Mouse (Mus musculus): ENCODE measurements at regions not wholly inside any gene's neighbourhood (a gene's known extent, or its start where the extent isn't known, plus 50 kb on each side); places are given as distances from the start of the nearest gene placed in this dataset.

DNA sequence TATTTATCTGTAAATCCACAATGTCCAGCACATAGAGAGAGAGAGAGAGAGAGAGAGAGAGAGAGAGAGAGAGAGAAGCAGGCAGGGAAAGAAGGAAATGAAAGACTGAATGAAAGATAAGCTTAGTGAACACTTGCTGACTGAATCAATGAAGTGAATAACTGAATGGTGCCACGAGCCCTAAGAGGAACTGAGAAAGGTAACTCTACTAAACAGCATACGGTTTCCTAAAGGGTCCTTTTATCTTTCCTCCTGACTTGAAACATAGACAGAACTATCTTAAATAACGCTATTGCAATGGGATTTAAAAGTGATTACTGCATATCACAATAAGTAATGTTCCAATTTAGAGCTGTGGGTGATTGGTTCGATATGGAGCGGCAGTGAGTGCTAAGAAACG is 121.0 kb downstream of the Rbm26 start:
- H3K9ac ChIP-seq (ENCODE audit: low read depth, low read length), result no peak overlapping the region
- no peak overlapping the region for H3K4me3 ChIP-seq (ENCODE audit: low read depth, low read length)
- DNase-seq (ENCODE audit: low spot score), result no peak
- 80% methylated on average over 6 of the region's 6 CpGs for WGBS
- no peak overlapping the region for H3K4me2 ChIP-seq (ENCODE audit: low read depth, low read length)
- no peaks in the 10 kb centered on the region for H3K27me3 ChIP-seq (replicated peaks; ENCODE audit: control insufficient read depth, insufficient read depth, low read length)
- ATAC-seq (ENCODE audit: low read depth), result no peak
- H3K27ac ChIP-seq (replicated peaks; ENCODE audit: low read depth, low read length), result no peak overlapping the region
- H3K4me1 ChIP-seq (ENCODE audit: control insufficient read depth, insufficient read depth, low read length), result no peaks in the 10 kb centered on the region
- 0 out of 2 replicates have a peak, but pooled peaks cover 3% of the 10 kb centered on the region for H3K9me3 ChIP-seq (ENCODE audit: control insufficient read depth, low read length)
- H3K36me3 ChIP-seq (ENCODE audit: control insufficient read depth, insufficient read depth, low read length), result no peaks in the 10 kb centered on the region

DNA sequence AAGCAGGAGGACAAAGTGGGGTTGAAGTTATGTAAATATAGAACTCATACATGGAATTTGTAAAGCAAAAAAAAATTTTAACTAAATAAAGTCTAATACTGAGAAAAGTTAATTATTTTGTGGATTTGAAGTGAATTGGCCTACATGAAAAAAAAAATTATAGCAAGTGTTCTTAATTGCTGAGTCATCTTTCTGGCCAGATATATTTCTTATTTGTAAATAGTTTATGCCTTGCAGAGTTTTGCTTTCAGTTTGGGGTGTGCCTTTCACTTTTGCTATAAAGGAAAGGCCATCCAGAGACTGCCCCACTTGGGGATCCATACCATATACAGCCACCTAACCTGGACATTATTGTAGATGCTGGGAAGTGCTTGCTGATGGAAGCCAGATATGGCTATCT is 138.3 kb downstream of the Rbm26 start:
- Histone ChIP-seq H3K9ac (ENCODE audit: low read depth, low read length) (no peak overlapping the region), H3K4me1 (ENCODE audit: control insufficient read depth, insufficient read depth, low read length) (no peaks in the 10 kb centered on the region), H3K4me2 (ENCODE audit: low read depth, low read length) (no peak overlapping the region), H3K36me3 (ENCODE audit: control insufficient read depth, insufficient read depth, low read length) (no peaks in the 10 kb centered on the region), H3K4me3 (ENCODE audit: low read depth, low read length) (no peak overlapping the region), H3K27ac (replicated peaks; ENCODE audit: low read depth, low read length) (no peak overlapping the region), H3K27me3 (replicated peaks; ENCODE audit: control insufficient read depth, insufficient read depth, low read length) (no peaks in the 10 kb centered on the region), H3K9me3 (ENCODE audit: control insufficient read depth, low read length) (no peaks in the 10 kb centered on the region)
- no peak for DNase-seq (ENCODE audit: low spot score)
- no peak for ATAC-seq (ENCODE audit: low read depth)

DNA sequence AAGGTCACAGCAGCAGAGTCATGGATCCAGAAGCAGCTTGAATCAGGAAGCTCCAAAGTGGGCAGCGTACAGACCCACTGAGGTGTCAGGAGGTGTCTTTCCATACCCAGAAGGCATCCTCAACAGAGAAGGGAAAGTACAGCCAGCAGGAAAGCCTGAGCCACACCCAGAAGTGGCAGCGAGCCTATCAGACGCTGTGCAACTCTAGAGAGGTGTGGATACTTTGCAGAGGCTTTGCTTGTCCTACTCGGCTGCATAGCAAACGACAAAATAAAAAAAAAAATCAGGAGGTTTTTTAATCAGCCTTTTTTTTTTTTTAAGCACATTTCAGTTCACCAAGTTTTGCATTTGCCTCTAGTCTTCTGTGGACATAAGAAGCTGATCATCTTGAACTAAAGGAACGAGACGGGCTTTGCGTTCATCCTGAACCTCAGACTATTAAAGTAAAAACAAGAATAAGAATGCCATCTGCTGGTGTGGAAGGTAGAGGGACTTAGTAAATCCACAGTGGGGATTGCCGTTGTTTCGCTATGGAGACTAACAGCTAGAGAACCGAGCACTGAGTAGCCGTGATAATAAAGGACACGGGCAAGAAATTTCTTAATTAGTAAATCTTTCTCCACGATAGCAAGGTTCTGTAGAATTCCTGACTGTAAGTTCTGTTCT is 142.3 kb downstream of the Rbm26 start:
- no peaks in the 10 kb centered on the region for H3K36me3 ChIP-seq (ENCODE audit: control insufficient read depth, insufficient read depth, low read length)
- no peaks in the 10 kb centered on the region for H3K9me3 ChIP-seq (ENCODE audit: control insufficient read depth, low read length)
- no peak overlapping the region for H3K9ac ChIP-seq (ENCODE audit: low read depth, low read length)
- H3K27me3 ChIP-seq (replicated peaks; ENCODE audit: control insufficient read depth, insufficient read depth, low read length), result no peaks in the 10 kb centered on the region
- 0 out of 2 replicates have a peak overlapping the region, but pooled peaks have one; percentile 0 for H3K4me3 ChIP-seq (ENCODE audit: low read depth, low read length)
- H3K27ac ChIP-seq (replicated peaks; ENCODE audit: low read depth, low read length), result no peak overlapping the region
- peak; percentile 55 for DNase-seq (ENCODE audit: low spot score)
- peak overlapping the region; percentile 49 for H3K4me2 ChIP-seq (ENCODE audit: low read depth, low read length)
- no peaks in the 10 kb centered on the region for H3K4me1 ChIP-seq (ENCODE audit: control insufficient read depth, insufficient read depth, low read length)
- ATAC-seq (ENCODE audit: low read depth), result peak; percentile 74; the same call in 1 of the 2 replicates
- 37% methylated on average over 14 of the region's 14 CpGs for WGBS

DNA sequence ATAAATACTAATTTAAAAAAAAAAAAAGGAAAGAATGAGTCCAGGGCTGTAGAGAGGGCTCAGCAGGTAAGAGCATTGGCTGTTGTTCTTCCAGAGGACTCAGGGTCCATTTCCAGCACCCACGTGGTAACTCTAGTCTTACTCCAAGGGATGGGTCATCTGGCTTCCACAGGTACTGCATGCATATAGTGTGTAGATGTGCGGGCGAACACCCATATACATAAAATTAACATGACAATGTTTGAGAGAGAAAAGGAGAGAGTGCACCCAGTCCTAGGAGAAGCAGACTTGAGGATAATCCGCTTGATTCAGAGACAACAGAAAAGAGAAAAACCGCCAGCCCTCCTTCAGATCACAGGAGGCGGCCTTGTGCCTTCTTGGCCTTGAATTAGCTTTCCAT is 157.2 kb downstream of the Rbm26 start:
- no peak overlapping the region for H3K4me3 ChIP-seq (ENCODE audit: low read depth, low read length)
- no peak overlapping the region for H3K4me2 ChIP-seq (ENCODE audit: low read depth, low read length)
- no peaks in the 10 kb centered on the region for H3K9me3 ChIP-seq (ENCODE audit: control insufficient read depth, low read length)
- H3K9ac ChIP-seq (ENCODE audit: low read depth, low read length), result no peak overlapping the region
- 0 out of 2 replicates have a peak, but pooled peaks cover 2% of the 10 kb centered on the region for H3K4me1 ChIP-seq (ENCODE audit: control insufficient read depth, insufficient read depth, low read length)
- ATAC-seq (ENCODE audit: low read depth) (no peak), DNase-seq (ENCODE audit: low spot score) (no peak)
- WGBS, result 71% methylated on average over 6 of the region's 6 CpGs
- H3K27me3 ChIP-seq (replicated peaks; ENCODE audit: control insufficient read depth, insufficient read depth, low read length), result no peaks in the 10 kb centered on the region
- H3K36me3 ChIP-seq (ENCODE audit: control insufficient read depth, insufficient read depth, low read length), result no peaks in the 10 kb centered on the region
- H3K27ac ChIP-seq (replicated peaks; ENCODE audit: low read depth, low read length), result no peak overlapping the region

DNA sequence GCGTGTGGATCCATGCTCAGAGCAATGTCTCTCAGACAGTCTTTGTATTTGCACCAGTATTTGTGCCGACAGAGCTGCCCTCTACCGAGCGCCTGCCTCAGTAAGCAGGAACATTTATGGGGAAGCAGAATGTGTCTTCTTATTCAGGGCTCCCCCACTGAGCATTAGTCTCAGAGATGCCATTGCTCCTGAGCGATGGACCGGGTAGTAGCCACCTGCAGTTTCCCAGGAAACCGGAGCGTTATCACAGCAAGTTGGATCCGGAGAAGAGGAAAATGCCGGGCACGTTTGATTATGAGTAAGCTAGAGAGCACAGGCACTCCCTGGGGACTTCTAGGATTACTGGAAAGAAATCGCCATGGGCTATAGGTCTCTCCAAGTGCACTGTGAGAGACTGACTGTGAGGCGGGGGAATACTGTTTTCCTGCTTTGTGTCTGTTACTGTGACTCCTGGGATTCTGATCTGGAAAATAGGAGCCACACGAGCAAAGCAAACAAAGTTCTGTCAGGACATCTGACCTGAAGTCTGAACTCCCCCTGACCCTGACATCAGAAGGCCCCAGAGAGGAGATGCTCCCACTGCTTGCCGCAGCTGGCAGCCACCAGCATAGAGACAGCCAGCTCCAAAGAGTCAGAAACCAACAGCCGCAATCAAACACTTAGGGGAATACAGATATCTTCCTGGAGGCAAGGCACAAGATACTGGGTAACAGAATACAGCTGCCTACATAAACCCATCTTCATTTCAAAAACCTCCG is 160.9 kb downstream of the Rbm26 start:
- DNase-seq (ENCODE audit: low spot score) (peak; percentile 53), ATAC-seq (ENCODE audit: low read depth) (peak; percentile 83)
- 31% methylated on average over 17 of the region's 17 CpGs for whole genome bisulfite sequencing
- Histone ChIP-seq H3K36me3 (ENCODE audit: control insufficient read depth, insufficient read depth, low read length) (no peaks in the 10 kb centered on the region), H3K4me1 (ENCODE audit: control insufficient read depth, insufficient read depth, low read length) (no peaks in the 10 kb centered on the region), H3K27ac (replicated peaks; ENCODE audit: low read depth, low read length) (no peak overlapping the region), H3K27me3 (replicated peaks; ENCODE audit: control insufficient read depth, insufficient read depth, low read length) (no peaks in the 10 kb centered on the region), H3K4me3 (ENCODE audit: low read depth, low read length) (no peak overlapping the region), H3K4me2 (ENCODE audit: low read depth, low read length) (no peak overlapping the region), H3K9me3 (ENCODE audit: control insufficient read depth, low read length) (no peaks in the 10 kb centered on the region), H3K9ac (ENCODE audit: low read depth, low read length) (no peak overlapping the region)

DNA sequence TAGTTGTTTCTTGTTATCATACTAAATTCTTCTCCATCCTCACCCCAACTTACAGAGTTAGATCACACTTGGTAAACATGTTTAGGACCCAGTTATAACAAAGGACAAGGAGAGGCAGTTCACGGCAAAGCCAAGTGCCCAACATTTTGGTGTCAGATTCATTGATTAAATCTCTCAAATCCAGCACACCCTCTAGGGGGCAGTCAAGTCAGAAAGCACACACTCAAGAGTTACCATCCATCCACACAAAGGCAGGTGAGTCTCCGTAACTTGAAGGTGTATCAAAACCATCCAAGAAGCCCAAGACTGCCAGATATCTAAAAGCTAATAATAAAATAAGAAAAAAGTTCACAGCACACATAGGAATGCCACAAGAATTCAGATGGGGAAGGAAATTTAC is 161.8 kb downstream of the Rbm26 start:
- no peaks in the 10 kb centered on the region for H3K36me3 ChIP-seq (ENCODE audit: control insufficient read depth, insufficient read depth, low read length)
- no peaks in the 10 kb centered on the region for H3K9me3 ChIP-seq (ENCODE audit: control insufficient read depth, low read length)
- H3K4me1 ChIP-seq (ENCODE audit: control insufficient read depth, insufficient read depth, low read length), result no peaks in the 10 kb centered on the region
- WGBS, result 82% methylated on average over 2 of the region's 2 CpGs
- DNase-seq (ENCODE audit: low spot score), result no peak
- no peak overlapping the region for H3K4me3 ChIP-seq (ENCODE audit: low read depth, low read length)
- H3K4me2 ChIP-seq (ENCODE audit: low read depth, low read length), result no peak overlapping the region
- no peak overlapping the region for H3K9ac ChIP-seq (ENCODE audit: low read depth, low read length)
- no peaks in the 10 kb centered on the region for H3K27me3 ChIP-seq (replicated peaks; ENCODE audit: control insufficient read depth, insufficient read depth, low read length)
- H3K27ac ChIP-seq (replicated peaks; ENCODE audit: low read depth, low read length), result no peak overlapping the region
- no peak for ATAC-seq (ENCODE audit: low read depth)

DNA sequence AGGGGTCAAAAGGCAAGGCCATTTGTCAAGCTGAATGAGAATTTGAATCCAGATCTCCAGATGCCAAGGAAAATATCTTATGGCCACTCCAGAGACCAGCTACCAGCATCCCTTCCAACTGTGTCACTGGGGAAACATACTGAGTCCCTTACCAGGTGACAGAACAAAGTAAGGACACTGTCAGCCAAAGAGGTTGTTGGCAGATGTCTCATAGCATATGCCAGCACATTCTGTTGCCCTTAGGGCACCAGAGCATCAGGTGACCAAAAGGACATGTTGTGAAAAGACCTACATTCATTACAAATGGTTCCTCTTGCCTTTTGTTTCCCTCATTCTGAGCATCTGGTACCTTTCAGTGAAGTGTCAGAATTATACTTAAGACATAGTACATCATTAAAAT is 166.4 kb downstream of the Rbm26 start:
- H3K4me2 ChIP-seq (ENCODE audit: low read depth, low read length), result no peak overlapping the region
- ATAC-seq (ENCODE audit: low read depth), result no peak
- H3K9ac ChIP-seq (ENCODE audit: low read depth, low read length), result no peak overlapping the region
- no peaks in the 10 kb centered on the region for H3K9me3 ChIP-seq (ENCODE audit: control insufficient read depth, low read length)
- no peaks in the 10 kb centered on the region for H3K36me3 ChIP-seq (ENCODE audit: control insufficient read depth, insufficient read depth, low read length)
- H3K27ac ChIP-seq (replicated peaks; ENCODE audit: low read depth, low read length), result no peak overlapping the region
- H3K27me3 ChIP-seq (replicated peaks; ENCODE audit: control insufficient read depth, insufficient read depth, low read length), result no peaks in the 10 kb centered on the region
- H3K4me1 ChIP-seq (ENCODE audit: control insufficient read depth, insufficient read depth, low read length), result no peaks in the 10 kb centered on the region
- no peak for DNase-seq (ENCODE audit: low spot score)
- no peak overlapping the region for H3K4me3 ChIP-seq (ENCODE audit: low read depth, low read length)

DNA sequence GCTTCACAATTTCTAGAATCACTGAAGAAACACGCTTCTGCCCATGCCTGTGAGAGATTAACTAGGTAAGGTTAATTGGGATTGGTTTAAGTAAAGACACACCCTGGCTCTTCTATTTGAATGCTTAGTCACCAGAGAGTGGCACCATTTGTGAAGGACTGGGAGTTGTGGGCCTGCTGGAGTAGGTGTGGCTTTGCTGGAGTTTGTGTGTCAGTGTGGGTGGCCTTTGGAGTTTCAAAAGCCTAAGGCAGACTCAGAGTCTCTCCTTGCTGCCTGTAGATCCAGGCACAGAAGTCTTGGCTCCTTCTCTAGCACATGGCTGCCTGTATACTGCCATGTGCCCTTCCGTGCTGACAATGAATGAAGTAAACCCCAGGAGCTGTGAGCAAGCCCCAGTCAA is 168.8 kb downstream of the Rbm26 start:
- Histone ChIP-seq H3K9me3 (ENCODE audit: control insufficient read depth, low read length) (no peaks in the 10 kb centered on the region), H3K27ac (replicated peaks; ENCODE audit: low read depth, low read length) (no peak overlapping the region), H3K9ac (ENCODE audit: low read depth, low read length) (no peak overlapping the region), H3K4me3 (ENCODE audit: low read depth, low read length) (no peak overlapping the region), H3K4me2 (ENCODE audit: low read depth, low read length) (no peak overlapping the region), H3K4me1 (ENCODE audit: control insufficient read depth, insufficient read depth, low read length) (no peaks in the 10 kb centered on the region), H3K27me3 (replicated peaks; ENCODE audit: control insufficient read depth, insufficient read depth, low read length) (no peaks in the 10 kb centered on the region), H3K36me3 (ENCODE audit: control insufficient read depth, insufficient read depth, low read length) (no peaks in the 10 kb centered on the region)
- ATAC-seq (ENCODE audit: low read depth), result no peak
- no peak for DNase-seq (ENCODE audit: low spot score)
- WGBS, result 78% methylated on average over 2 of the region's 2 CpGs

DNA sequence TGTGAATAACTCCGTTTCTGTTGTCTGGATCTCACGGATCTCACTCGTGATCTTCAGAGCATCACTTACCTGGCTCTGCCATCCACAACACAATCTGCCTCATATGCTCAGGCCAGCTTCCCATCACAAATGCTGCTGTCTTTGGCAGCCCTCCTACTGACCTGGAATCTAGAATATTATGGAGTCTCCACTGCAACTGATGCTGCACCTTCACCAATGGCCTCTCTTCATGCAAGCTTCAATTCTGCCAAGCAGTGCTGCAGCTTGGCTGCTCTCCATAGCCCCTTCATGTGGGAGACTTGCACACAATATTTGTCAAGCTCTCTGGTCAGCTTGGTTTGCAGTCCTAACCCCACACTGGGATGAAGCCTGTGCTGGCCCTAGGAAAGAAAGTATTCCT is 183.1 kb downstream of the Rbm26 start:
- whole genome bisulfite sequencing, result 91% methylated on average over 3 of the region's 3 CpGs
- H3K4me1 ChIP-seq (ENCODE audit: control insufficient read depth, insufficient read depth, low read length), result no peaks in the 10 kb centered on the region
- no peak for ATAC-seq (ENCODE audit: low read depth)
- no peak overlapping the region for H3K27ac ChIP-seq (replicated peaks; ENCODE audit: low read depth, low read length)
- DNase-seq (ENCODE audit: low spot score), result no peak
- H3K9ac ChIP-seq (ENCODE audit: low read depth, low read length), result no peak overlapping the region
- no peak overlapping the region for H3K4me3 ChIP-seq (ENCODE audit: low read depth, low read length)
- H3K4me2 ChIP-seq (ENCODE audit: low read depth, low read length), result no peak overlapping the region
- H3K27me3 ChIP-seq (replicated peaks; ENCODE audit: control insufficient read depth, insufficient read depth, low read length), result no peaks in the 10 kb centered on the region
- no peaks in the 10 kb centered on the region for H3K36me3 ChIP-seq (ENCODE audit: control insufficient read depth, insufficient read depth, low read length)
- no peaks in the 10 kb centered on the region for H3K9me3 ChIP-seq (ENCODE audit: control insufficient read depth, low read length)
